Mouse (Mus musculus) embryonic facial prominence, embryonic 12.5 days (tissue): ENCODE measurements around the gene Psmb3. TPM values are rescaled to one million over a fixed set of nuclear protein-coding genes. Genes with fewer than 3 reads are reported as not detected.
"Not testable (repeated sequence)": the region's sequence is repeated elsewhere in the genome, so short reads cannot be mapped to it uniquely, and the experiment has no call there.

Experiments used
- ATAC-seq: fragments of 200-750 bp; cut with Nextera tagmentation; 2 replicates; pipeline ENCODE4 v1.8.0; 2017; ENCODE audit not compliant: insufficient number of reproducible peaks, insufficient read depth, low FRiP score, low TSS enrichment
- H3K27ac ChIP-seq: fragments of 300-500 bp; sonication (generic); 2 replicates; pipeline ENCODE4 v1.5.1; 2016; ENCODE audit warnings: mild to moderate bottlenecking
- H3K27me3 ChIP-seq: fragments of 300-500 bp; sonication (generic); 2 replicates; pipeline ENCODE4 v1.6.1; 2016; ENCODE audit warnings: mild to moderate bottlenecking, moderate library complexity
- H3K36me3 ChIP-seq: fragments of 300-500 bp; sonication (generic); 2 replicates; pipeline ENCODE4 v1.6.1; 2016; ENCODE audit warnings: mild to moderate bottlenecking
- H3K4me1 ChIP-seq: fragments of 300-500 bp; sonication (generic); 2 replicates; pipeline ENCODE4 v1.6.1; 2016
- H3K4me2 ChIP-seq: fragments of 300-500 bp; sonication (generic); replicated peaks from 2 replicates; pipeline ENCODE4 v1.6.1; 2016; ENCODE audit warnings: mild to moderate bottlenecking, moderate library complexity
- H3K4me3 ChIP-seq: fragments of 300-500 bp; sonication (generic); 2 replicates; pipeline ENCODE4 v1.5.1; 2016; ENCODE audit warnings: mild to moderate bottlenecking
- H3K9ac ChIP-seq: fragments of 300-500 bp; sonication (generic); 2 replicates; pipeline ENCODE4 v1.6.1; 2016; ENCODE audit warnings: mild to moderate bottlenecking, moderate library complexity
- H3K9me3 ChIP-seq: fragments of 300-500 bp; sonication (generic); 2 replicates; pipeline ENCODE4 v1.6.1; 2016; ENCODE audit warnings: mild to moderate bottlenecking, moderate library complexity
- WGBS: fragments of 180-500 bp; shearing (Covaris S2); methylation state at CpG from one replicate; pipeline ENCODE4 v1.1.7; 2016; 5-methylcytosine and 5-hydroxymethylcytosine counted together
- polyA plus RNA-seq: library from polyadenylated mRNA; unstranded; fragments of >200 nt; fragmentation: Nextera tagmentation; extraction: Ambion mirVana; gene quantifications from 2 replicates; pipeline ENCODE4 v1.2.1, GENCODE M21; 2016

Gene Psmb3
- polyA plus RNA-seq, 1 experiment from 2014 or later, result 447 TPM

DNA sequence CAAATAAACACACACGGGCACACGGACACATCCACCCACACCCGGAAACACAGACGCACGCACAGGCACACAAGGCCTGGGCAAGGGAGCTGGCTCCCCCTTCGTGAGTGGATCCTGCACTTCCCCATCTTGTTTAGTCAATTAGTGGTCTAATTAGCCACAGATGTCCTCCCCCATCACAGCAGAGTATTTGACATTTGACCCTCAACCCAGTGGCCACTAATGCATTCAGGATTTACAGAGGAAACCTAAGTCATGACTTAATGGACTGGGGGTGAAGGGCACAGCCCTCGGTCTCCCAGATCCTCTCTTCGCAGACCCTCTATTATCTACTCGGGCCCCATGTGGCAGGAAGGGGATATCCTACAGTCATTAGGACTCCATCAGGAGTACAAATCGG is 30.5 kb downstream of the Psmb3 start:
- Histone ChIP-seq H3K4me2 (peak overlapping the region; percentile 26; the same call in 1 of the 2 replicates), H3K4me3 (no peak overlapping the region), H3K9me3 (no peaks in the 10 kb centered on the region), H3K36me3 (peaks cover 26% of the 10 kb centered on the region), H3K4me1 (peaks cover 25% of the 10 kb centered on the region), H3K27ac (peak overlapping the region; percentile 32; the same call in 1 of the 2 replicates), H3K27me3 (no peaks in the 10 kb centered on the region), H3K9ac (no peak overlapping the region)
- ATAC-seq, result no peak
- 11% methylated on average over 10 of the region's 10 CpGs for WGBS

DNA sequence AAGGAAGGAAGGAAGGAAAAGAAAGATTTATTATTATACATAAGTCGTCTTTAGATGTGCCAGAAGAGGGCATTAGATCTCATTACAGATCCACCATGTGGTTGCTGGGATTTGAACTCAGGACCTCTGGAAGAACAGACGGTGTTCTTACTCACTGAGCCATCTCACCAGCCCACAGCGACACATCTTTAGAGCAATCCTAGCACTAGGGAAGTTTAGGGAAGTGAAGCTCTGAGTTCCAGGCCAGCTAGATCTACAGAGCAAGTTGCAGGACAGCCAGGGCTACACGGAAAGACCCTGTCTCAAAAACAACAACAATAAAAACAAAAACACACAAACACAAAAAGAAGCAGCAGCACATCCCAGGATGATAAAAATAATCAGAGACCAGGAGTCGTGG is 31.6 kb downstream of the Psmb3 start:
- Histone ChIP-seq H3K4me1 (peaks cover 25% of the 10 kb centered on the region), H3K36me3 (peaks cover 16% of the 10 kb centered on the region)
- not testable (repeated sequence) for H3K27ac ChIP-seq, H3K4me3 ChIP-seq, H3K27me3 ChIP-seq, H3K4me2 ChIP-seq, H3K9me3 ChIP-seq, H3K9ac ChIP-seq, ATAC-seq
- 87% methylated on average over 5 of the region's 5 CpGs for WGBS

DNA sequence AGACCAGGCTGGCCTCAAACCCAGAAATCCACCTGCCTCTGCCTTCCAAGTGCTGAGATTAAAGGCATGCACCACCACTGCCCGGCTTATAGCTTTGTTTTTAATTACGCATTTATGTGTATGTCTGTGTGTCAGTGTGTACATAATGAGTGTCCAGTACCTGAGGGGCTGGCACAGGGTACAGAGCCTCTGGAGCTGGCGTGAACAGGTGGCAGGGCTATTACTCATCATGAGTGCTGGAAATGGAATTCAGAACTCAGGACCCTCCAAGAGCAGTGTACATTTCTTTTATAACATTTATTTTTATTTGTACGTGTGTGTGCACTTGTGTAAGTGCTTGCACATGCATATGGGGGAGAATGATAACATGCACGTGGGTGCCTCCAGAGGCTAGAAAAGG is 33.4 kb downstream of the Psmb3 start:
- peaks cover 25% of the 10 kb centered on the region for H3K4me1 ChIP-seq
- ATAC-seq, result no peak
- 90% methylated on average over 5 of the region's 5 CpGs for WGBS

DNA sequence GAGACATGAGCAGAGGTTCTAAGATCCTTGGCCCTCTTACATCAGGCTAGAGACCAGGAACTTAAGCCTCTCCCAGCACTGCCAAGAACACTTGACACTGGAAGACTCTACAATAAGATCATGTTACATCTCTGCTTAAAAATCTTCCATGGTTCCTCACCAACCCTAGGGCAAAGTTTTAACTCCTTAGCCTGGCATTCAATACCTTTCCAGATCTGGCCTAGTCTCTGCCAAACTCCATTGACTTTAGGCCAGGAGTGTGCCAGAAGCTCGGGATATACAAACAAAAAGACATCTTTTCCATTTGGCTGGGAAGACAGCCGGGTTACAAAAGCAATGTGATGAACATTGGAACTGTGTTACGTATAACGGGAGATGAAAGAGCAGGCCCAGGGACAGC is 34.4 kb downstream of the Psmb3 start:
- ATAC-seq, result no peak
- WGBS, result 53% methylated on average over 4 of the region's 4 CpGs
- no peak overlapping the region for H3K9ac ChIP-seq
- no peaks in the 10 kb centered on the region for H3K27me3 ChIP-seq
- H3K36me3 ChIP-seq, result no peaks in the 10 kb centered on the region
- H3K27ac ChIP-seq, result 0 out of 2 replicates have a peak overlapping the region, but pooled peaks have one; percentile 17
- H3K4me2 ChIP-seq, result no peak overlapping the region
- H3K4me3 ChIP-seq, result no peak overlapping the region
- H3K4me1 ChIP-seq, result peaks cover 32% of the 10 kb centered on the region
- no peaks in the 10 kb centered on the region for H3K9me3 ChIP-seq

More for the DNA sequence above, 33.4 kb downstream of the Psmb3 start:
- Histone ChIP-seq H3K27me3 (no peaks in the 10 kb centered on the region), H3K27ac (no peak overlapping the region), H3K9me3 (no peaks in the 10 kb centered on the region), H3K9ac (no peak overlapping the region), H3K4me2 (no peak overlapping the region), H3K4me3 (no peak overlapping the region), H3K36me3 (peaks cover 8% of the 10 kb centered on the region; the same call in 1 of the 2 replicates)

DNA sequence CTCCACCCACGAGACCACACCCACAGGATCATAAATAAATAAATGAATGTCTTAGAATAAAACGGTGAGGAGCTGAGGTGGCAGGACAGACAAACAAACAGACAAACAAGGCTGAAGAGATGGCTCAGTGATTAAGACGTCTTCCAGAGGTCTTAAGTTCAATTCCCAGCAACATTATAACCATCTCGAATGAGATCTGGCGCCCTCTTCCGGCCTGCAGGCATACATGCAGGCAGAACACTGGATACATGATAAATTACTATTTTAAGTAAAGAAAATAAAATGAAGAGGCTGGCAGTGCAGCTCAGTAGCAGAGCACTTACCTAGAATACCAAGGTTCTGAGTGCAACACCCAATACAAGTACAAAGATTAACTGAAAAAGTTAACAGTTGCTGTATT is 35.5 kb downstream of the Psmb3 start:
- Histone ChIP-seq H3K9ac (no peak overlapping the region), H3K27ac (no peak overlapping the region), H3K36me3 (no peaks in the 10 kb centered on the region), H3K4me2 (no peak overlapping the region), H3K4me1 (peaks cover 30% of the 10 kb centered on the region), H3K4me3 (no peak overlapping the region), H3K27me3 (no peaks in the 10 kb centered on the region), H3K9me3 (no peaks in the 10 kb centered on the region)
- no peak for ATAC-seq
- 60% methylated on average over 6 of the region's 6 CpGs for WGBS

DNA sequence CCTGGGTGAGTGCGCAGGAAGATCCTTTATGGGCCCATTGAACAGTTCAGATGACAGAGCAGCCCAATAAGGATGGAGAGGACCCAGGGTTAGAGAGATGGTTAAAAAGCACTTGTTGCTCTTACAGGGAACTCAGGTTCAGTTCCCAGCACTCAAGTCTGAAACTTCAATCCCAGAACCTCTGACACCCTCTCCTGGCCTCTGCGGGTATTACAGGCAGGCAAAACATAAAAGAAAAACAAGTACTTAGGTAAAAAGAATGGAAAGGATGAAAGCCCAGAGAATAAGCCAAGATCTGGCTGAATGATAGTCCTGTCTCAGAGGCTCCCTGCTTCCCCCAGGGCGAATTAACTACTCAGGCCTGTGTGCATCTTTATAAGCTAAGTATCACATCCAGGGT is 36.0 kb downstream of the Psmb3 start:
- 91% methylated on average over 3 of the region's 3 CpGs for WGBS
- H3K9me3 ChIP-seq, result no peaks in the 10 kb centered on the region
- no peak overlapping the region for H3K4me2 ChIP-seq
- H3K27me3 ChIP-seq, result no peaks in the 10 kb centered on the region
- no peak overlapping the region for H3K27ac ChIP-seq
- H3K36me3 ChIP-seq, result no peaks in the 10 kb centered on the region
- no peak for ATAC-seq
- no peak overlapping the region for H3K4me3 ChIP-seq
- H3K9ac ChIP-seq, result no peak overlapping the region
- peaks cover 26% of the 10 kb centered on the region for H3K4me1 ChIP-seq

DNA sequence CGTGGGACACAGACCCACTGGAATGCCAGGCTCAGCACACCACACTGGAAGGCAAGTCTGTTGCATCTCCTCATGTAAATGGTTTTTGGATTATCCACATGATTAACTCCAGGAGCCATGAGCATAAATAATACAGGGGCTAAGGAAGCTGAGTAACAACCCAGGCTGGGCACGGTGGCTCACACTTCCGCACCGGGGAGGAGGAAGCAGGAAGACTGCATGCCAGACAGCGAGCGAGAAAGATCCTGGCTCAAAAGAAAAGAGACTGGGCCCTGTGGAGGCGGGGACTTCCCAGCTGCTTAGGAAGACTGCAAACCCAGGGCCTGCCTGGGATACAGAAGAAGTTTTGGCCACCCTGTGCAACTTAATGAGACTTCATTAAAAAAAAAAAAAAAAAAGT is 37.0 kb downstream of the Psmb3 start:
- no peaks in the 10 kb centered on the region for H3K27me3 ChIP-seq
- H3K4me1 ChIP-seq, result peaks cover 24% of the 10 kb centered on the region; the same call in 1 of the 2 replicates
- 42% methylated on average over 7 of the region's 7 CpGs for WGBS
- H3K27ac ChIP-seq, result no peak overlapping the region
- no peak overlapping the region for H3K4me2 ChIP-seq
- no peak overlapping the region for H3K9ac ChIP-seq
- H3K9me3 ChIP-seq, result no peaks in the 10 kb centered on the region
- no peak overlapping the region for H3K4me3 ChIP-seq
- ATAC-seq, result no peak
- no peaks in the 10 kb centered on the region for H3K36me3 ChIP-seq

DNA sequence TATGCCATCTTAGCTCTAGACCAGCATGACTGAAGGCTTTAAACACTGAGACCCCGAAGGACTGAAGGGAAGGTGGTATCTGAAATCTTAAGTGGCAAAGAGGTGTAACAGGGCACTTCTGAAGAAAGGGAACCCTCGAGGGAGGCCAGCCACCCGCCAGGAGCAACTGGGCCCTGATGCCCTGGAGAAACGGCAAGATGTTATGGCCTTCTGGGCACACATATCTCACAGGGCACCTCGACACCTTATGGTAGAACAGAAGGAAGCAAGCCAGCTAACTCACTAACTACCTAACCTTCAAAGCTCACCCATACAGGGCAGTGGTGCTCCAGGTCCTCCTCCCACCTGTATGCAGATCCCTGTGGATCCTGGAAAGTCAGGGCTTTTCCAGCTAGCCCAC is 39.0 kb downstream of the Psmb3 start:
- Histone ChIP-seq H3K4me2 (peak overlapping the region; percentile 81; the same call in 1 of the 2 replicates), H3K27ac (0 out of 2 replicates have a peak overlapping the region, but pooled peaks have one; percentile 30), H3K27me3 (no peaks in the 10 kb centered on the region), H3K9me3 (no peaks in the 10 kb centered on the region), H3K36me3 (peaks cover 13% of the 10 kb centered on the region), H3K9ac (no peak overlapping the region), H3K4me3 (no peak overlapping the region), H3K4me1 (peaks cover 24% of the 10 kb centered on the region; the same call in 1 of the 2 replicates)
- no peak for ATAC-seq
- WGBS, result 93% methylated on average over 5 of the region's 5 CpGs

DNA sequence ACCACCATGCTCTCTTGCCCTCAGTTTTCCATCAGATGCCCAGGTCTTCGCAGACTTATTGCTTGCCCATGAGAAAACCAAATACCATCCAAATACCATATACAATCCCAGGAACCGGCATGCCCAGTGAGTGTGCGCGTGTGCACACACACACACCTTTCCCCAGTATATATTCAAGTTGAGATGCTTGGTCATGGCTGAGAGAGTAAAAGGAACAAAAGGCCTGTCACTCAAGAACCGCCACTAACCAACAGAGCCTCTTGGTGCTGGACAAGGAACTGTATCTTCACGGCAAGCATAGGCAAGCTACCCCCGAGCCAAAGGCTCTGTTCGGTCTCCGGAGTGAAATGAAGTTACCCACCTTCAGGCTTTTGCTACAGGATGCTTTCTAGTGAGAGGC is 39.4 kb downstream of the Psmb3 start:
- Histone ChIP-seq H3K27ac (0 out of 2 replicates have a peak overlapping the region, but pooled peaks have one; percentile 30), H3K4me3 (peak overlapping the region; percentile 14)
- no peak for ATAC-seq

DNA sequence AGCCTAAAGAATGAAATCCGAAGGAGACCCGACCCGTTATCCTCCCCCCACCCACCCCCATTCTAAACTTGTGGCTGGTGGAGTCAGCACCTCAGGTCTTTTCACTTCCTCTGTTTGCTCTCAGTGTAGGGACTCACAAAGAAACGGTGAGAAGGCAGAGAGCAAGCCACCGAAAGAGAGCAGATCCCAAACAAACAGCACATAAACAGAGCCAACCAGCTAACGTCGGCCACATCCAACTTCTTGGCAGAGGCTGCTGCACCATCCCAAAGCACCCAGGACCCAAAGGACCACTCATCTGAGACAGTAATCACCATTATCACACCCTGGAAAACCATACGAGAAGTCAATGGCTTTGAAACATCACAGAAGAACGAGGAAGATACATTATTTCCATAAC is 40.2 kb downstream of the Psmb3 start:
- Histone ChIP-seq H3K4me2 (peak overlapping the region; percentile 81), H3K9me3 (no peaks in the 10 kb centered on the region), H3K36me3 (peaks cover 23% of the 10 kb centered on the region), H3K27me3 (no peaks in the 10 kb centered on the region), H3K4me3 (peak overlapping the region; percentile 66), H3K9ac (peak overlapping the region; percentile 81), H3K4me1 (peaks cover 16% of the 10 kb centered on the region; the same call in 1 of the 2 replicates), H3K27ac (peak overlapping the region; percentile 87)
- 33% methylated on average over 9 of the region's 9 CpGs for WGBS
- ATAC-seq, result no peak

More for the DNA sequence above, 39.4 kb downstream of the Psmb3 start:
- WGBS, result 76% methylated on average over 9 of the region's 9 CpGs
- peaks cover 19% of the 10 kb centered on the region; the same call in 1 of the 2 replicates for H3K4me1 ChIP-seq
- no peaks in the 10 kb centered on the region for H3K9me3 ChIP-seq
- H3K4me2 ChIP-seq, result peak overlapping the region; percentile 81
- no peaks in the 10 kb centered on the region for H3K27me3 ChIP-seq
- no peak overlapping the region for H3K9ac ChIP-seq
- H3K36me3 ChIP-seq, result peaks cover 15% of the 10 kb centered on the region

DNA sequence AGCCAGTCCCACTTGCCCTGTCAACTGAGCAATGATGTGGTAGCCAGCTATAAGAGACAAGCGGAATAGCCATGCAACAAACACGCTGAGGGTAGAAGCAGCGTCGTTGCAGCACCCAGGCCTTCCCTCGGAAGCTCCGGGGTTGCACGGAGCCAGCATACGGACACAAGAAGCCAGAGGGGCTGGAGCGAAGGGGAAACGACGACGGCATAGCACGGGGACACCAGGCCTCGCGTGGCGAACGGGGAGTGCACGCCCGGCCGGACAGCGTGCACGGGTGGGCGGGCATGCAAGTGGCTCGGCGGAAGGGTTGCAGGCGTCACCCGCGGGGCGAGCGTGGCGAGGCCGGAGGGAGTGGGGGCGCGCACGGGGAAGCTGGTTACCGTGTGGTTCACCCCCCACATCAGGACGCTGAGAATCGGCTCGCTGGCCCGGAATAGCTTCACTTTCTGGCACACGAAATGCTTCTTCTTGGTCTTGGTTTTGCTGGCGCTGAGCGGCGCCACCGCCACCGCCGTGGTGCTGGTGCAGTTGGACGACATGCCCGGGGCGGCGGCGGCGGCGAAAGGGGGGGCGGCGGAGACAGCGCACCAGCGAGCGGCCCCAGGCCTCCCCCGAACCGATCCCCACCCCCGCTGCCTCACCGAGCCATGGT is 41.0 kb downstream of the Psmb3 start, which contains the start of gene Pip4k2b:
Pip4k2b (minus strand) TSS at position 642 of the 655 bp plus-strand sequence.
- Histone ChIP-seq H3K9ac (peak within 1 kb of the TSS; percentile 81), H3K4me3 (peak within 1 kb of the TSS; percentile 66), H3K4me1 (peaks cover 16% of the 10 kb centered on the region; the same call in 1 of the 2 replicates), H3K4me2 (peak within 1 kb of the TSS; percentile 81), H3K9me3 (no peaks in the 10 kb centered on the region), H3K27ac (peak within 1 kb of the TSS; percentile 87), H3K36me3 (peaks cover 27% of the 10 kb centered on the region), H3K27me3 (no peaks in the 10 kb centered on the region)
- ATAC-seq, result peak; percentile 17
- under 1% methylated on average over 63 of the region's 63 CpGs for WGBS

DNA sequence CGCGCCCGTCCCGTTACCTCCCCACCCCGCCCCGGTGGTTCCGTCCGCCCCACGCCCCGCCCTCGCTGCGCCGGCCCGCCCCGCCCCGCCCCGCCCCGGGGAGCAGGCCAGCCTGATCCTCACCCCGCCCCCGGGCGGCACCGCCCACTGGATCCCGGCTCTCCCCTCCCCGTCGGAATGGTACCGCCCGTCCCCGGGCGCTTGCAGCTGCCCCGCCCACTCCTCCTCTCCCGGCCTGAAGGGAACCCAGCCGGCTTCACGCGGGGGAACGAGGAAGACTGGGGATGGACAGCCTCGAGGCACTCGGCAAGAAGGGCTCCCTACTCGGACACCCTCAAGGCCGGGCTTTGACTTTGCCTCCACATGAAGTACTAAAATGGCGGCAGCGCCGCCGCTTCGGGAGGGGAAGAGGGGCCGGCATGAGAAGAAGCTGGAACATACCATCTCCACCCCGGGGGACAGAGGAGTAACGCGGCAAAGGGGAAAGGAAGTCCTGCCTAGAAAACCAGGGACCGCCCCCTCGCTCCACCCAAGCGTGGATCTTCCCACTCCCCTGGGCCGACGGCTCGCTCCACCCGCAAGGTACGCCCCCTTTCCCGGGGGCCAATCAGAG is 41.6 kb downstream of the Psmb3 start:
- Histone ChIP-seq H3K4me1 (peaks cover 16% of the 10 kb centered on the region; the same call in 1 of the 2 replicates), H3K27ac (peak overlapping the region; percentile 87), H3K36me3 (peaks cover 32% of the 10 kb centered on the region), H3K9ac (peak overlapping the region; percentile 81), H3K27me3 (no peaks in the 10 kb centered on the region), H3K4me3 (peak overlapping the region; percentile 66), H3K9me3 (no peaks in the 10 kb centered on the region), H3K4me2 (peak overlapping the region; percentile 81)
- WGBS, result 1% methylated on average over 29 of the region's 57 CpGs
- peak; percentile 92 for ATAC-seq
